Mouse (Mus musculus) ES-E14 (cell line): Measurements from ENCODE around the gene Limd1.

ENCODE experiments used
- CHD2 ChIP-seq: IDR thresholded peaks from 2 replicates; pipeline ENCODE4 v1.6.1; 2014; ENCODE audit warnings: mild to moderate bottlenecking, low read depth, low read length, inconsistent platforms
- MAFK ChIP-seq: IDR thresholded peaks from 2 replicates; pipeline ENCODE4 v1.6.1; 2014; ENCODE audit warnings: mild to moderate bottlenecking, low read depth, low read length, inconsistent platforms; ENCODE audit not compliant: insufficient read depth
- ZNF384 ChIP-seq: IDR thresholded peaks from 2 replicates; pipeline ENCODE4 v1.6.1; 2012; ENCODE audit warnings: low read depth, low read length, inconsistent platforms

DNA sequence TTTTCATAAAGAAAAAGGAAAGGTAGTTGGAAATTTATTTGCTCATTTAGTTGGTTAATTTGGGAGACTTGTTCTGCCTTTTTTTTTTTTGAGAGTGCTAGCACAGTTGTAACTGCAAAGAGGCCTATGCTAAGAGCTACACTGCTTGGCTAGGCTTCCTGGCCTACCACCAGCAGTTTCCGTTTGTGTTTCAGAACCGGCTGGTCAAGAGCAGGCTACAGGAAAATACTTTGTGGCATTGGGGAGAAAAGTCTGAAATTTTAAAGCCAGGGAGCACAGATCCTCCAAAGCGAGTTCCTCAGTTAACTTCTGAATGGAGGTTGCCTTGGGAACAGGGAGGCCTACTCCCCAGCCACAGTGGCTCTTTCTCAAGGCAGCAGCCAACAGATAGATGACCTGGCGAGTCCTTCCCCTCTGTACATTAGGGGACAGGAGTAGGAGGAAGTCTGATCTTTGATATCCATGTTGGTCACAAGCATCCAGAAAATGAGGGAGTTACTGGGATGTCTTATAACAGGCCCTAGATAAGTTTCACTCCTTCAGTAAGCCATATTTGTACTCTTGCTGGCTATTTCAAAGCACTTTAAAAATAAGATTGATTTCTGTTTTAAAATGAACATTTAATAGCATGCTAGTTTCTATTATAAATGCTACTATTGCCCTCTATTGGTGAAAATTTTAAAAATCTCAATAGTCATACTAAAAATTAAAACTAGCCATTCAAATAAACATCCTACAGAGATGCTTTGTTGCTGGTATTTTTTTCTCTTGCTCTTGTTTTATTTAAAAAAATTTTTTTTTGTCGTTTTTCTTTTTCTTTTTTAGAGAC lies 38.1 kb upstream of the Limd1 start:
- TF ChIP-seq CHD2 (no peak), MAFK (no peak), ZNF384 (no peak)
